Mouse (Mus musculus) mesoderm, embryonic 11.5 days (tissue): Measurements from ENCODE around the gene Usp49.
A peak's percentile ranks its signal among the peaks of the same experiment; 100 is the strongest.
"Not testable (repeated sequence)": the region's sequence is repeated elsewhere in the genome, so short reads cannot be mapped to it uniquely, and the experiment has no call there.

Experiments used
- DNase-seq: peaks from one replicate; pipeline ENCODE4 v3.0.0-alpha.2; 2012; ENCODE audit warnings: low read depth, low spot score

The Usp49 gene

DNA sequence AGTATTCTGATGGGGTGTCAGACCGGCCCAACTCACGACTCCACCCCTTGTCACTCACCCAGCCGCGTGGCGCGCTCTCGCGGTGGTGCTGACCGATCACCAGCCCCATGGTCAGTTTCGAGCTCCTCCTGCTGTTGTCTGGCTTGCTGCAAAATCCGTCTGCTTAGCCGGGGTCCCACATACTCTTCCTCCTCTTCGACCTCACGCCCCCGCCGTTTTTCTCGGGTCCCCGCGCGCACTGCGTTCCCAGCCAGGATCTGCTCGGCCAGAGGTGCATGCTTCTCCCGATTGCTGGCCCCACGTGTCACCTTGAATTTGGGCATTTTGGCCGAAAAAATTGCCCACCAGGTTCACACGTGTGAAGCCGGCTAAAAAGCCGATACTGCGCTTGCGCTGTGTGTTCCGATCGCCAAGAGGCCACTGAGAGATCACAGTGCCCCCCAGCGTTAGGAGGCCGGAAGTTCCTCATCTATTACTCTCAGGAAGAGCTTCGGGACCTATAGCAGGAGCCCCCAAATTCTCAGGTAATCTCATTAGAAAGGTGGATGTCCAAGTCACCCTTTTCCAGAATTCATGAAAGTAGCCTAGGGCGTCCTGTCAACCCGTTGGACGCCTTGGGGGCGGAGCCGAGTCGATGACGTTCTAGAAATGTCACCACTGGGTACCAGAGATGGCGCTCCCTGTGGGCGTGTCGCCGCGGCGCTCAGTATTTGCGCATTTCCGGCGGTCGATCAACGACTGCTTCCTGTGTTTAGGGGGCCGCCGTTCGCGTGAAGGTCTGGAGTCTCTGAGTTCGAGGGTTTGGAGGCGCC is 19.4 kb upstream of the Usp49 start, which contains the start of the genes Bysl, Med20 and Gm20517:
TSS of gene Bysl (minus strand) at position 644 of the 812 bp plus-strand sequence.
TSS of gene Med20 (plus strand) at position 734 of the 812 bp plus-strand sequence.
TSS of gene Gm20517 (plus strand) at position 741 of the 812 bp plus-strand sequence.
- peak; percentile 96 for DNase-seq

- DNase-seq = no peak
Measured at GRCm38 (mm10) chr17:47611661-47611982, 18.9 kb upstream of the Usp49 start.

- no peak for DNase-seq
Measured at GRCm38 (mm10) chr17:47614018-47614417, 16.5 kb upstream of the Usp49 start.

GRCm38 (mm10) chr17:47616119-47616518 is 14.4 kb upstream of the Usp49 start:
- no peak for DNase-seq

GRCm38 (mm10) chr17:47616652-47617051 is 13.8 kb upstream of the Usp49 start:
- no peak for DNase-seq

- DNase-seq = no peak
Measured at GRCm38 (mm10) chr17:47617605-47618307, 12.7 kb upstream of the Usp49 start.

GRCm38 (mm10) chr17:47618556-47619311 is 11.8 kb upstream of the Usp49 start:
- DNase-seq = no peak

DNA sequence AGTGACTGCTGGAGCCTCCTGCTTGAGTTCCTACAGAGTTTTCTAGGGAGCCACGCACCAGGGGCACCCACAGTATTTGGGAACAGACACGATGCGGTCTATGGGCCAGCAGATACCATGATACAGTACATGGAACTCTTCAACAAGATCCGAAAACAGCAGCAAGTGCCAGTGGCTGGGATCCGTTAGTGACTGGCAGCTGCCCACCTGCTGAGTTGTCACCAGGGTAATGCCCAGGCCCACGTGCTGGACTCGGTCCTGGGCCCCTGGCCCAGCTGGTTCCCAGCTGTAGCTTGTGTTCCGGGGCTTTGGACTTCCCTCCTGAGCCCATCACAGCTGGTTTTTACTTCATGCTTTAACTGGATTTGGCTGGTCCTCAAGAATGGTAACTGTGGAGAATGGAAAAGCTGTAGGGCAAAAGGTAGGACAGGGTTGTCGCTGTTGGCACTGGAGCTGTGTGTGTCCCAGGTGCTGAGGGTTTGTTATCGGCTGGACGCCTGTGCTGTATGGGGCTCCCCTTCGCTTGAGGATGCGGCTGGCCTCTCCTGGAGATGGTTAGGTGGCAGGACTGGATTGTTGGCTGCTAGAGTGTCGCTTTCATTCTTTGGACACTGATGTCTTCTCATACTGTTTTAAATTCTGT is 7.5 kb upstream of the Usp49 start:
- no peak for DNase-seq

DNA sequence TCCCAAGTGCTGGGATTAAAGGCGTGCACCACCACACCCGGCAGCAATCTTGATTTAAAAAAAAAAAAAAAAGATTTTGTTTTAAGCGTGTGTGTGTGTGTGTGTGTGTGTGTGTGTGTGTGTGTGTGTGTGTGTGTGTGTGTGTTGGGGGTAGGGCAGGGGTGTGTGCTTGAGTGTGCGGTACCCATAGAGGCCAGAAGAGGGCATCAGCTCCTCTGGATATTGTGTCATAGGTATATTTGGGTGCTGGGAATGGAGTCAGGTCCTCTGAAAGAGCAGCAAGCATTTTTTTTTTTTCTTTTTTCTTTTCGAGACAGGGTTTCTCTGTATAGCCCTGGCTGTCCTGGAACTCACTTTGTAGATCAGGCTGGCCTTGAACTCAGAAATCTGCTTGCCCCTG is 5.9 kb upstream of the Usp49 start:
- not testable (repeated sequence) for DNase-seq

- no peak for DNase-seq
Measured at GRCm38 (mm10) chr17:47625088-47625487, 5.4 kb upstream of the Usp49 start.

DNA sequence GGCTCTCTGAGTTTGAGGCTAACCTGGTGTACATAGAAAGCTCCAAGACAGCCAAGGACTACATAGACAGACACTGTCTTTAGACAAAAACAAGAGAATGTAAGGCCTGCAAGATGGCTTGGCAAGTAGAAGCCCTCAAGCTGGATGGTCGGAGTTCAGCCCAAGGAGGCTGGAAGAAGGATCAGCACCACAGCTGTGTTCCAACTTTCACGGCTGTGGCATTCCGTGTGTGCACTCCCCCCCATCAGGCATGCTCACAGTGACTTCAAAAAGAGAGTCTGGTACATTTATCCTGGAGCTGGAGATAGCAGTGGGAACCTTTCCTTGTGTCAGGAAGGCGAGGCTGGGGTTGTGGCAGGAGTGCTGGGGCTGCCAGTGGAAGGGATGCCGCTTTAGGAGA is 4.5 kb upstream of the Usp49 start:
- DNase-seq = no peak

DNA sequence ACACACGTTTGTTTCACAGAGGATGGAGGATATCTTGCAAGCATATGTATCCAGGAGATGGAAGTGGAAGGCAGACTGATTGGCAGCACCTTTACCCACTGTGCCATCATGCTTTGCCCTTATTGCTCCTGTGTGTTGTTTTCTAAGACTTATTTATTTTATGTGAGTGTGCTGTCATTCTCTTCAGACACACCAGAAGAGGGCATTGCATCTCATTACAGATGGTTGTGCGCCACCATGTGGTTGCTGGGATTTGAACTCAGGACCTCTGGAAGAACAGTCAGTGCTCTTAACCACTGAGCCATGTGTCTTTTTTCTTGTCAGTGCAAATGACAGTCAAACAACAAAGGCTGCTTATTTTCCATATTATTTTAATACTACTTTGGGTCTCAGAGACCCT is 2.7 kb upstream of the Usp49 start:
- no peak for DNase-seq

- DNase-seq = peak; percentile 97
Measured at GRCm38 (mm10) chr17:47628851-47629676, 1.4 kb upstream of the Usp49 start.

DNA sequence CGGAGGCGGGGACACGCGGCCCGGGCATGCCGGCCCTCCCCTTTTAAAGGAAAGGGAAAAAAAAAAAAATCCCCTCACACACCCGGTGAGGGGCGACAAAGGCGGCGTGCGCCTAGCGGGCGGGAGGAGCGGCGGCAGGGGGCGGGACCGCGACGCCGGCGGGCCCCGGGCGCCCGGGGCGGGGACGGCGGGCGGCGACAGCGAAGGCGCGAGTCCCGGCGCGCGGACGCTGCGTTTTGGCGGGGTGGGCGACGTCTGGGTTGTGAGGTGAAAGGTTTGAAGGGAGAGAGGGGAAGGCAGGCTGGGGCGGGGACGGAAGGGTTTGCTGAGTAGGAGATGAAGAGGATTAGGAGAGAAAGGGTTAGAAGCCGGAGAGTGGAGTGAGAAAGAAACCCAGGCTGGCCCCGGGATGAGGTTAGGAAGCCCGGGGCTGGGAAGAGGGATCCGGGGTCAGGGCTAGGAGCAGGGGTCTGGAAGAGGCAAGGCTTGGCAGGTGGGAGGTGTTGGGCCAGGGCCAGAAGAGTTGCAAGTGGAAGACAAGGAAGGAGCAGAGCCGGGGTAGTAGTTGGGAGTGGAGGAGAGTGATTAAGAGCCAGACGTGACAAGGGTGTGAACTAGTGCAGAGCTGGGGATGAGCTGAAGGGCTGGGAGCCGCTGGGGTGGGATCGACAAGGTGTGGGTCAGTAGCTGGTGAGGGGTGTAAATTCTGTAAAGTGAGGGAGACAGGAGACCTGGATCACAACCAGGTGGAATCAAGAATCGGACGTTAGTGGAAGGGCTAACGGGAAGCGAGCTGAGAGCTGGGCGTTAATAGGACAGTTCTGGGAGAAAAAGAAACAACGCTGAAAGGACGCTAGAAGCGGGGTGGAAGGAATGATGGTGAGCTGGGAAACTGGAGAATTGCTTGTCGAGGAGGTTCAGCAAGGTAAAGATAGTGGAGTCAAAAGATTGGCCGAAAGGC is 493 bp upstream of the Usp49 start:
- peak; percentile 37 for DNase-seq

DNA sequence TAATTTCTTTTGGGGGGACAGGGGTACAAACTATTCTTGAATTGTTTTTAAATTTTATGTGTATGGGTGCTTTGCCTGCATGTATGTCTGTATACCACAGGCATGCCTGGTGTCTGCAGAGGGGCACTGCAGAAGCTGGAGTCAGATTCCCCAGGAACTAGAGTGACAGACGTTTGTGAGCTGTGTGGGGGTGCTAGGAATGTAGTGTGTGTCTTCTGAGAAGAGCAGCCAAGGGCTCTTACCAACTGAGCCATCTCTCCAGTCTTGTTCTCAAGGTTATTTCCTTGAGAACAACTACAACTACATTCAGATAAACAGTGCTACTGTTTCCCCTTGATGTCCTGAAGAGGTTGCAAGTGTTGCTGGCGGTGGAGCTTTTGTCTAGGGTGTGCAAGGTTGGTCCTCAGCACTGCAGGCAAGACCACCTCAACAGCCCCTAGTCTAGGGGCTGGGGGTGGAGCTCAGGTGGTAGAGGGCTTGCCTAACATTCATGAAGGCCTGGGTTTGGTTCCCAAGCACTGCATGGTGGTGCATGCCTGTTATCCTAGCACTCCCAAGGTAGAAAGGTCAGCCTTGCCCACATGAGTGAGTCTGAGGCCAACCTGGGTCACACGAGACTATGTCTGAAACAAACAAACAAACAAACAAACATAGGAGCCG is 1.8 kb downstream of the Usp49 start:
- no peak for DNase-seq

- no peak for DNase-seq
Measured at GRCm38 (mm10) chr17:47633999-47634770, 3.7 kb downstream of the Usp49 start.

- no peak for DNase-seq
Measured at GRCm38 (mm10) chr17:47642992-47643391, 12.5 kb downstream of the Usp49 start.

DNA sequence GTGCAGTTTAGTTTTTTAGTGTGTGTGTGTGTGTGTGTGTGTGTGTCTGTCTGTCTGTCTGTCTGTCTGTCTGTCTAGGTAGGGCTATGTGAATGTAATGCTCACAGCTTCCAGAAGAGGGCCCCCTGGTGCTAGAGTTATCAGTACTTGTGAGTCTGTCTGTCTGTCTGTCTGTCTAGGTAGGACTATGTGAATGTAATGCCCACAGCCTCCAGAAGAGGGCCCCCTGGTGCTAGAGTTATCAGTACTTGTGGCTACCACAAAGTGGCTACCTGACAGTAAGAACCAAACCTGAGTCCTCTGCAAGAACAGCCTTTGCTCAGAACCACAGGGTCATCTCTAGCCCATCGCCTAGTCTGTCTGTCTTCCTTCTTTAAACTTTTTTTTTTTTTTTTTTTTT is 16.2 kb downstream of the Usp49 start:
- peak; percentile 67 for DNase-seq
